Mouse (Mus musculus) frontal cortex, adult 2 months (tissue): ENCODE data around the gene Methig1. TPM values are rescaled to one million over a fixed set of nuclear protein-coding genes. Genes with fewer than 3 reads are reported as not detected.

Experiments
- DNase-seq, 2 experiments: peaks; one replicate each; pipeline ENCODE4 v3.0.0; 2022; ENCODE audit warnings: low spot score in 1 of 2; ENCODE audit errors: extremely low spot score in 1 of 2
- polyA plus RNA-seq: library from polyadenylated mRNA; depleted of rRNA; stranded (reverse); fragments of >200 nt; gene quantifications from 2 replicates; pipeline ENCODE4 v1.2.3, GENCODE M21; 2012

Gene Methig1
- polyA plus RNA-seq, 1 experiment, result not detected

GRCm38 (mm10) chr15:100391599-100391998 is 38.6 kb downstream of the Methig1 start:
- DNase-seq, result no peak

GRCm38 (mm10) chr15:100393016-100393415 is 40.1 kb downstream of the Methig1 start:
- no peak for DNase-seq

GRCm38 (mm10) chr15:100395561-100395960 is 42.6 kb downstream of the Methig1 start:
- no peak for DNase-seq

- no peak for DNase-seq
These were observed 47.8 kb downstream of the Methig1 start for GRCm38 (mm10) chr15:100400592-100401250.

- no peak for DNase-seq
These were observed 48.9 kb downstream of the Methig1 start for GRCm38 (mm10) chr15:100401811-100402210.

- no peak for DNase-seq
These were observed 49.4 kb downstream of the Methig1 start for GRCm38 (mm10) chr15:100402347-100402746.

GRCm38 (mm10) chr15:100402798-100403197 is 49.8 kb downstream of the Methig1 start:
- DNase-seq, result no peak

GRCm38 (mm10) chr15:100403318-100404000 is 50.5 kb downstream of the Methig1 start:
- no peak for DNase-seq

GRCm38 (mm10) chr15:100406088-100406487 is 53.1 kb downstream of the Methig1 start:
- no peak for DNase-seq

GRCm38 (mm10) chr15:100410918-100411672 is 58.1 kb downstream of the Methig1 start:
- no peak for DNase-seq

GRCm38 (mm10) chr15:100411731-100412130 is 58.8 kb downstream of the Methig1 start:
- no peak for DNase-seq

- DNase-seq, result no peak
These were observed 60.4 kb downstream of the Methig1 start for GRCm38 (mm10) chr15:100413306-100413705.

GRCm38 (mm10) chr15:100414011-100414410 is 61.1 kb downstream of the Methig1 start:
- no peak for DNase-seq

- DNase-seq, result no peak
These were observed 62.0 kb downstream of the Methig1 start for GRCm38 (mm10) chr15:100414942-100415341.

GRCm38 (mm10) chr15:100415684-100416083 is 62.7 kb downstream of the Methig1 start:
- DNase-seq, result no peak

- DNase-seq, result no peak
These were observed 65.0 kb downstream of the Methig1 start for GRCm38 (mm10) chr15:100417854-100418450.

- DNase-seq, result no peak
These were observed 66.4 kb downstream of the Methig1 start for GRCm38 (mm10) chr15:100419311-100419710.

- no peak for DNase-seq
These were observed 67.2 kb downstream of the Methig1 start for GRCm38 (mm10) chr15:100419901-100420745.

GRCm38 (mm10) chr15:100421059-100421757 is 68.3 kb downstream of the Methig1 start:
- DNase-seq, result peak in 1 of 2 experiments; percentile 30
